Comparison of ENCODE assay signal across 8 mouse cellular contexts in the genomic region with DNA sequence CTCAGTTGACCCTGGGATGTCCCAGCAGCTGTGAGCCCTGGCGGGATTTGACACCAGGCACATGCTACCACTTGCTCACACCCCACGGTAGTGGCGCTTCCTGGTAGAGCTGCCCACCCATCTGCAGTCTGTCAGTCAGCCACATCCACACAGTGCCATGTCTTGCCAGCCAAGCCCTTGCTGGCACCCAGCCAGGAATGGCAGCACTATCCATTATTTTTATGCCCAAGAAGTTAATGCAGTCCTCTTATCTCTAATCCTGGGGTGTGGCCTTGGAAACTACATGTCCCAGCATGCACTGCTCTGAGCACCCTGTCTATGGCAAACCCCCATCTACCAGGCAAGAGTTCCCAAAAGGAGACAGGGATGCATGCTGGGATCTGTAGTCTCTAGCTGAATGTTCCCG.
DNase-seq lines count a peak whose midpoint lies in the region; ATAC-seq lines count a peak whose summit lies in the region.

No protein-coding gene starts in this region.

- intact Hi-C loops in left cerebral cortex, postnatal 14 days (cut with DNase I): no loop called here

- ATAC-seq in megakaryocyte progenitor cell, adult 5-6 weeks (replicated peaks; ENCODE audit: poor library complexity): peak; percentile 38

- peak; percentile 42 for DNase-seq in adrenal gland, adult 2 months
- no peak for DNase-seq in adrenal gland, adult 8-10 months
- peak; percentile 56 to 66 for DNase-seq in left cerebral cortex, postnatal 14 days (ENCODE audit: low spot score in 2 of 2)
- DNase-seq in left cerebral cortex, adult 18-20 months (ENCODE audit: low spot score in 2 of 2): no peak
- peak; percentile 21 to 32 for DNase-seq in cerebellum, postnatal 36 days
- no peak for DNase-seq in thymus, postnatal 14 days
- no peak for DNase-seq in ovary, postnatal 14 days (ENCODE audit: low spot score)

Comparison
In these comparisons a context has a peak if more than half of its experiments do, and no peak if none do; other contexts are left out.
1. DNase-seq: peak in adrenal gland, adult 2 months (single experiment), left cerebral cortex, postnatal 14 days (2 of 2) and cerebellum, postnatal 36 days (2 of 2); none in adrenal gland, adult 8-10 months (single experiment), left cerebral cortex, adult 18-20 months (0 of 2), thymus, postnatal 14 days (single experiment) and ovary, postnatal 14 days (single experiment).